Mouse (Mus musculus): ENCODE data around the gene A930017K11Rik.

- no peak for TF ChIP-seq POLR2A (IDR thresholded peaks at IDR 0.05; ENCODE audit: insufficient read depth, low read depth, low read length)
- TF ChIP-seq CTCF (IDR thresholded peaks at IDR 0.05), result no peak
- TF ChIP-seq EP300 (IDR thresholded peaks at IDR 0.05; ENCODE audit: insufficient read depth, low read depth, low read length), result no peak
Observed at GRCm38 (mm10) chr17:25913186-25913876, 39.0 kb downstream of the A930017K11Rik start.

Measured in heart, adult 2 months (tissue).